Mouse (Mus musculus) thymus, postnatal 14 days (tissue): ENCODE data around the gene Ints4.
"Not testable (repeated sequence)": the region's sequence is repeated elsewhere in the genome, so short reads cannot be mapped to it uniquely, and the experiment has no call there.

Experiments used
- DNase-seq: peaks from one replicate; pipeline ENCODE4 v3.0.0; 2021

Ints4 gene

GRCm38 (mm10) chr7:97480821-97481339 lies at the start of gene Ints4:
Ints4 (plus strand) TSS chr7:97480956.
- DNase-seq: peak; percentile 90

GRCm38 (mm10) chr7:97433517-97433916 lies 47.2 kb upstream of the Ints4 start:
- DNase-seq: not testable (repeated sequence)

GRCm38 (mm10) chr7:97434517-97434916 lies 46.2 kb upstream of the Ints4 start:
- DNase-seq: no peak

- DNase-seq: no peak
Measured at GRCm38 (mm10) chr7:97438986-97439385, 41.8 kb upstream of the Ints4 start.

GRCm38 (mm10) chr7:97446171-97446925 lies 34.4 kb upstream of the Ints4 start:
- DNase-seq: peak; percentile 41

- peak; percentile 33 for DNase-seq
Measured at GRCm38 (mm10) chr7:97447050-97447531, 33.7 kb upstream of the Ints4 start.

DNA sequence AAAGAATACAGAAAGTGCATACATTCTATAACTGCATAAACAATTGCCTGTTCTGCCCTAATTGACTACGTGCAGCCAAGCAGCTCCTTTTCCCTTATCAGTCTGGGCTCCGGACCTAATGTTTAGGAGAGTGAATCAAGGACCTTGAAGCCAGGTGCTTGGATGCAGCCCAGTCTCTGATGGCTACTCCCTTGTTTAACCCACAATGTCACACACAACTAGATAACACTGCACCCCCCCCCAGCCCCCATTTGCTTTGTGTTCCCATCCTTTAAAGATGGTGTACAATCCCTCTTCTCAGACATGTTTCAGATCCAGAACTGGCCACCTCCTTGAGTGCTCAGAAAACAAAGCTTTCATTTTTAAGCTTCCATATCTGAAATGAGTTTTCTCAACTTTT lies 29.7 kb upstream of the Ints4 start, which contains the start of gene Kctd14:
Kctd14 (plus strand) TSS at position 301 of the 400 bp plus-strand sequence.
- DNase-seq: not testable (repeated sequence)

- peak; percentile 32 for DNase-seq
Measured at GRCm38 (mm10) chr7:97452196-97452595, 28.6 kb upstream of the Ints4 start.

GRCm38 (mm10) chr7:97453141-97453921 lies 27.4 kb upstream of the Ints4 start:
- peak; percentile 27 for DNase-seq

DNA sequence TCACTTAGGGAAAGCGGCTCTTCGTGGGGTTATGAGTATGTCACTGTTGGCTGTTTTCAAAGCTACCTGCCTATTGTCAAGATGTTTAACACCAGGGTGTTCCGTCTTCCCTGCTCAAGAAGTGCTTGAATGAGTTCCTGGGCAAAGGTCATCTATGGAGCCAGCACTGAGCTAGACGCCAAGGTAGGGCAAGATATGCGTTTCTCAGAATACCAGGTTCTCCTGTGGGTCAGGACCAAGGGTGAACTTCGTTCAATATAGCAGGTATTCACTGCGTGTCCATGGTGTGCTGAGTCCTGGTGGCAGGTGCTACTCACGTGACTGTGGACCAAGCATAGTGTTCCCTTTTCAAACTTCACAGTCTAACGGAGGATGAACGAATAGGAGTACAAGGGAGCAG lies 26.0 kb upstream of the Ints4 start:
- no peak for DNase-seq

DNA sequence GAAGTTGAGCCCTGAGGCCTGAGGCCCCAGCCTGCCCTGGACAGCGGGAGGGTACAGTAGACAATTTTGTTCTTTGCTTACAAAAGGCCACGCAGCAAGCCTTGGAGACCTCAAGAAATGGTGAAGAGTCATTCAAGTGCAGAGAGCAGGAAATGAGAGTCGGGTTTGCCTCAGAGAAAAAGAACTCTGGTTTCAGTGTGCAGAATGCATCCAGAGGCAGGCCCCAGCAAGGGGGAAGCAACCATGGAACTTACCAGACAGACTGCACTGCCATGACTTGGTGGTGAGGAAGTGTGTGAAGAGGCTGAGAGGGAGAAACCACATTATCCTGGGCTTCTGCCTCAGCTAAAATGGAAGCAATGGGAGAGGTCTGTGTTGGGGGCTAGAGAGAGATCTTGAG lies 25.2 kb upstream of the Ints4 start:
- DNase-seq: no peak

- no peak for DNase-seq
Measured at GRCm38 (mm10) chr7:97473001-97473400, 7.8 kb upstream of the Ints4 start.

GRCm38 (mm10) chr7:97479349-97479748 lies 1.4 kb upstream of the Ints4 start:
- no peak for DNase-seq

- DNase-seq: no peak
Measured at GRCm38 (mm10) chr7:97480290-97480689, 466 bp upstream of the Ints4 start.

GRCm38 (mm10) chr7:97483378-97483777 lies 2.6 kb downstream of the Ints4 start:
- DNase-seq: no peak

DNA sequence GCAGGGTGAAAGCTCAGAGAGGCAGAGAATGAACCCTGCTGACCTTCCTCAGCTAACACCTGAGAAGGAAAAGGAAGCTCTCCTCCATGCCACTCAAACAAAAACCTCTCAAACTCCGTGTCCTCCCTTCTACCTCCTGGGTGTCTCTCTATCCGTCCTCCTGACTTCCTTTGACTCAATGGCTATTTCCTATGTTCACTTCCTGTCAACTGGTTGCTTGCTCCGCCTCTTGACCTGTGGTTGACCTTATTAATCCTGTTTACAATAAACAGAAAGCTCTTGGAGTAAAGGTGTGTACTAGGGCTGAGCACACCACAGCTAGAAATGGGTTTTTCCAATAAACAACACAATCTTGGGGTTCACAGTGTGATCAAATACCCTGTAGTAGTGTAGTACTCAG lies 10.4 kb downstream of the Ints4 start:
- DNase-seq: no peak

- no peak for DNase-seq
Measured at GRCm38 (mm10) chr7:97492420-97492819, 11.7 kb downstream of the Ints4 start.

DNA sequence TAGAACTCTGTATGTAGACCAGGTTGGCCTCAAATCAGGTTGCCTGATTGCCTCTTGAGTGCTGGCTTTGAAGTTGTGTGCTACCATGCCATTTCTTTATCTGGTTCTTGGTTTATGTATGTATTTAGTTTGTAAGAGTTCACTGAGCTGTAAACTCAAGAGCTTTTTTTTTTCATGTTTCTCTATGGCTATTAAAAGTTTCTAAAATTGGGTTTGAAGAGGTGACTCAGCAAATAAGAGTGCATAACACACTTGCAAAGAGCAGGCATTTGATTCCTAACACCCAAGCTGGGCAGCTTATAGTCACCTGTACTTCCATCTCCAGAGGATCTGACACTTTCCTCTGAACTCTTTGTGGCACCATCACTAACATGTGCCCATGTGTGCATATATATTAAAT lies 14.3 kb downstream of the Ints4 start:
- no peak for DNase-seq

DNA sequence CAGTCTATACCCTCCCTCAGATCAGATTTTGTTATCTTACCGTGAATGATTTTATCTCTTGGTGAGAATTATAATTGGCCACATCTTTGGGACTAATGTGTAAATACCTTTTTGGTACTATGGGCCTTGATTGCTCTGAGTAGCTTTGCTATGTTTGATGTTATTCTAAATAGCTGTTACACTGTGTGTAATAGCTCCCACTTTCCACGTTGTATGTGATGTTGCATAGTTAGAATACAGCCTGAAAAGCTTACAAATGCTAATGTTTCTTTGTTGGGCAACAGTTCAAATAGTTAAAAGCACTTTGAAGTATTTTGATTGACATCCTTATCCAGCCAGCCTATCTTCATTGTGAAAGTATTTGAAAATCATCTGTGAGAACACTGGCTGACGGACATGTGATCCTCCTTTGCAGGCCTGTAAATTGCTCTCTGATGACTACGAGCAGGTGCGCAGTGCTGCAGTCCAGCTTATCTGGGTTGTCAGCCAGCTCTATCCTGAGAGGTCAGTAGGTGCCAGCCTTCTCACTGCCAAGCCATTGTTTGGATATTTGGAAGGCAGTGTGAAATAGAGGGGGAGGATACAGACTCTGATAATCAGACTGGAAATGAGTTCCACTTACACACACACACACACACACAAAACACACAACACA lies 19.9 kb downstream of the Ints4 start:
- DNase-seq: no peak

DNA sequence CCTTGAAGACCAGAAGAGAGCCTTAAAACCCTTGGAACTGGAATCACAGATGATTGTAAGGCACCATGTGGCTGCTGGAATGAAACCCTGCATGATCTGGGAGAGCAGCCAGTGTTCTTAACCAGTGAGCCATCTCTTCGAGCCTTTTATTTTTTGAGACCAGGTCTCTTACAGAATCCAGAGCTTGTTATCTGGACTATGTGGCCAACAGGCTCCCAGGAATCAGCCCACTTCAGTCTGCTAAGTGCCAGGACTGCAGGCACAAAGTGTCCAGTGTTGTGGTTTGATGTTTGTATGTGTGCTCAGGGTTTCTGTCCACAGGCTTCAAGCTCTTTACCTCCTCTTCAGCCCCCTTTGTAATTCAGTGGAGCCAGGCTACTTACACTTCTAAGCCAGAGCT lies 34.0 kb downstream of the Ints4 start:
- no peak for DNase-seq

DNA sequence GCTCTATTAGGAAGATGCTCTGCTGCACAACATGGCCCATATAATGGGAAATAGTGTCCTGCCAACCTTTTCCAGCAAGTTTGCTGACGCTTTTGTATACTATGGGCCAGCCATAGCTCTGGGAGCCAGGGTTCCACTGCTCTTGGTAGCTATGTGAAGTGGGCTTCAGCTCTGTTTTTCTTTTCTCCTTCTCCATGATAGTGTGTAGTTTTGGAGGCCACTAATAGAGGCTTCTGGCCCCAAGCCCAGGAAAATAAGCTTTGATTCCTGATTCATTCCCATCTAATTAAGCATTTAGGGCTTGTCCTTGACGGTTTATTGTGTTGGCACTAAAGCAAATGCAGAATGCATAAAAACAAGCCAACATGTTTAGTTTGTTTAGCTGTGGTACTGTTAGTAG lies 39.2 kb downstream of the Ints4 start:
- DNase-seq: no peak

DNA sequence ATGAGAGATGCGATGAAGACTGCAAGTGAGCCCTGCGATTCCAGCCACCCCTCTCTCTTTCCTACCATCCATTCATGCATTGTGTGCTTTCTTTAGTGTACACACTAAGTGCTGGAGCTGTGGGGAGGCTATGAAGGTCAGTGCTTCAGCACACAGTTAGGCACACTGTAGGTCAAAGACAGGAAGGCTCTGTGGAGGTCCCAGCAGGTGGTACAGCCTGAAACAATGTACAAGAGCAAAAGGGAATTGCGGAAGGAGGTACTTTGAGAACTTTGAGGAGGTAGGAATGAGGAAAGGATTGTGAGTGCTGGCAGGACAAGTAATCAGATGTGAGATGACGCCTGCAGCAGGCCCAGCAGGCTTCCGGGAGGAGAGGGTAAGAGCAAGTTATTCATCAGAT lies 54.8 kb downstream of the Ints4 start:
- no peak for DNase-seq

DNA sequence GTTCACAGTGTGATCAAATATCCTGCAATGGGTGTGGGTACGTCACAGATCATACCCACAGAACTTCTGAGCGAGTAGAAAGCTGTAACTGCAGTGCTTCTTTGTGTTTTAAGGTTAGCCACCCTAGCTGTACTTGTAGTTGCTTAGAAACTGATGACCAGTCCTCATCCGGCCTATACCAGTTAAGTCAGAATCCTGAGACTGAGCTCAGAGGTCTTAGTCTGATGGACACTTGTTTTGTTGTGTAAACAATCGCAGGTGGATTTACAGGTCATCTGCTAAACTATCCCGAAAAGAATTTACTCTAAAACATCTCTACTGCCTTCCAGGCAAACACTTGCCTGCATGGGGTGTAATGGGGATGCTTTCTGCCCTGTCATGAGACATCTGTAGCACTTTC lies 55.8 kb downstream of the Ints4 start:
- DNase-seq: no peak
